Mouse (Mus musculus) forebrain, postnatal 0 days (tissue): Measurements from ENCODE around the gene Fgf2. TPM values are rescaled to one million over a fixed set of nuclear protein-coding genes. Genes with fewer than 3 reads are reported as not detected.

Experiments
- ATAC-seq: fragments of 200-750 bp; cut with Nextera tagmentation; 2 replicates; pipeline ENCODE4 v1.8.0; 2017; ENCODE audit warnings: mild to moderate bottlenecking, moderate library complexity
- DNase-seq: peaks from one replicate; pipeline ENCODE4 v3.0.0-alpha.2; 2015
- H3K27ac ChIP-seq: fragments of 300-500 bp; sonication (generic); 2 replicates; pipeline ENCODE4 v1.5.1; 2014; ENCODE audit warnings: low read depth, mild to moderate bottlenecking, antibody characterized with exemption, low read length, moderate library complexity, mixed read lengths
- H3K27me3 ChIP-seq: fragments of 300-500 bp; sonication (generic); 2 replicates; pipeline ENCODE4 v1.6.1; 2014; ENCODE audit warnings: mild to moderate bottlenecking, low read length, mixed read lengths; ENCODE audit not compliant: insufficient read depth
- H3K36me3 ChIP-seq: fragments of 300-500 bp; sonication (generic); 2 replicates; pipeline ENCODE4 v1.6.1; 2014; ENCODE audit warnings: mild to moderate bottlenecking, moderate library complexity; ENCODE audit not compliant: insufficient read depth
- H3K4me1 ChIP-seq: fragments of 300-500 bp; sonication (generic); 2 replicates; pipeline ENCODE4 v1.6.1; 2014; ENCODE audit warnings: antibody characterized with exemption; ENCODE audit not compliant: insufficient read depth
- H3K4me2 ChIP-seq: fragments of 300-500 bp; sonication (generic); 2 replicates; pipeline ENCODE4 v1.6.1; 2014; ENCODE audit warnings: low read depth, mild to moderate bottlenecking, moderate library complexity
- H3K4me3 ChIP-seq: fragments of 300-500 bp; sonication (generic); 2 replicates; pipeline ENCODE4 v1.5.1; 2014; ENCODE audit warnings: low read depth, low read length, mixed read lengths
- H3K9ac ChIP-seq: fragments of 300-500 bp; sonication (generic); 2 replicates; pipeline ENCODE4 v1.6.1; 2014; ENCODE audit warnings: mild to moderate bottlenecking
- H3K9me3 ChIP-seq: fragments of 300-500 bp; sonication (generic); 2 replicates; pipeline ENCODE4 v1.6.1; 2016; ENCODE audit warnings: low read length
- CTCF ChIP-seq: sonication (generic); IDR thresholded peaks from 2 replicates; pipeline ENCODE4 v1.5.1; 2016; ENCODE audit warnings: antibody characterized with exemption, control low read depth, low read depth
- WGBS: fragments of 180-500 bp; shearing (Covaris S2); extraction: QIAGEN DNeasy Blood & Tissue Kit; methylation state at CpG from one replicate; pipeline ENCODE4 v1.1.7; 2014; 5-methylcytosine and 5-hydroxymethylcytosine counted together
- polyA plus RNA-seq: library from polyadenylated mRNA; unstranded; fragments of >200 nt; fragmentation: Nextera tagmentation; extraction: Ambion mirVana; gene quantifications from 2 replicates; pipeline ENCODE4 v1.2.1, GENCODE M21; 2015
- total RNA-seq: library from RNA; depleted of rRNA; stranded (reverse); fragments of >200 nt; gene quantifications from 2 replicates; pipeline ENCODE4 v1.2.3, GENCODE M21; 2014

The Fgf2 gene
- total and polyA plus RNA-seq, 2 experiments from 2014 or later, result 0.25 to 1.5 TPM

- Histone ChIP-seq H3K4me3 (no peak overlapping the region), H3K4me2 (no peak overlapping the region), H3K27ac (no peak overlapping the region), H3K36me3 (no peaks in the 10 kb centered on the region), H3K9ac (no peak overlapping the region), H3K27me3 (no peaks in the 10 kb centered on the region), H3K9me3 (no peaks in the 10 kb centered on the region), H3K4me1 (no peaks in the 10 kb centered on the region)
- ATAC-seq (no peak), DNase-seq (no peak)
- 64% methylated on average over 6 of the region's 6 CpGs for WGBS
- TF ChIP-seq CTCF, result no peak
Measured at GRCm38 (mm10) chr3:37331999-37332449, 16.1 kb upstream of the Fgf2 start.

- Histone ChIP-seq H3K9me3 (no peaks in the 10 kb centered on the region), H3K4me1 (no peaks in the 10 kb centered on the region), H3K9ac (no peak overlapping the region), H3K4me3 (no peak overlapping the region), H3K27ac (no peak overlapping the region), H3K4me2 (no peak overlapping the region), H3K36me3 (no peaks in the 10 kb centered on the region), H3K27me3 (no peaks in the 10 kb centered on the region)
- ATAC-seq (no peak), DNase-seq (no peak)
- TF ChIP-seq CTCF, result no peak
- 95% methylated on average over 4 of the region's 4 CpGs for WGBS
Measured at GRCm38 (mm10) chr3:37334053-37334452, 14.1 kb upstream of the Fgf2 start.

DNA sequence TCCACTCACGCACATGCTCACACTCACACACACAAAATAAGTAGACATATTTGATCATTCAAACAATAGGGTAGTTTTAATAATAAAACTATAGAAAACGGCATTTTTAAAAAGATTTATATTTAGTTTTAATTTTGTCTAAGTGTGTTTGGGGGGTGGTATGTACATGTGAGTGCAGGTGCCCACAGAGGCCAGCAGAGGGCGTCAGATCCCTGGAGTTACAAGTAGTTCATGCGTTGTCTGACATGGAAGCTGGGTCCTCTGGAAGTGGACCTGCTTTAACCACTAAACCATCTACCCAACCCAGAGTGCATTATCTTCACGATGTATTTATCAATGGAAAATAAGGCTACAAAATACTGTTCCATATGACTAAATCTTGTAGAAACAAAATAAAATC lies 7.0 kb upstream of the Fgf2 start:
- no peak overlapping the region for H3K4me2 ChIP-seq
- H3K9me3 ChIP-seq, result no peaks in the 10 kb centered on the region
- no peak overlapping the region for H3K9ac ChIP-seq
- TF ChIP-seq CTCF, result peak; percentile 23; the same call in 1 of the 2 replicates
- no peak for ATAC-seq
- no peaks in the 10 kb centered on the region for H3K36me3 ChIP-seq
- H3K4me3 ChIP-seq, result no peak overlapping the region
- no peaks in the 10 kb centered on the region for H3K4me1 ChIP-seq
- no peak overlapping the region for H3K27ac ChIP-seq
- DNase-seq, result no peak
- H3K27me3 ChIP-seq, result no peaks in the 10 kb centered on the region
- 67% methylated on average over 5 of the region's 5 CpGs for WGBS

GRCm38 (mm10) chr3:37342811-37343210 lies 5.3 kb upstream of the Fgf2 start:
- 0 out of 2 replicates have a peak, but pooled peaks cover under 1% of the 10 kb centered on the region for H3K4me1 ChIP-seq
- ATAC-seq (no peak), DNase-seq (no peak)
- no peak overlapping the region for H3K4me2 ChIP-seq
- H3K4me3 ChIP-seq, result no peak overlapping the region
- TF ChIP-seq CTCF, result no peak
- no peaks in the 10 kb centered on the region for H3K36me3 ChIP-seq
- WGBS, result 81% methylated on average over 5 of the region's 5 CpGs
- H3K27ac ChIP-seq, result no peak overlapping the region
- no peaks in the 10 kb centered on the region for H3K9me3 ChIP-seq
- H3K27me3 ChIP-seq, result no peaks in the 10 kb centered on the region; the same call in 1 of the 2 replicates
- no peak overlapping the region for H3K9ac ChIP-seq

DNA sequence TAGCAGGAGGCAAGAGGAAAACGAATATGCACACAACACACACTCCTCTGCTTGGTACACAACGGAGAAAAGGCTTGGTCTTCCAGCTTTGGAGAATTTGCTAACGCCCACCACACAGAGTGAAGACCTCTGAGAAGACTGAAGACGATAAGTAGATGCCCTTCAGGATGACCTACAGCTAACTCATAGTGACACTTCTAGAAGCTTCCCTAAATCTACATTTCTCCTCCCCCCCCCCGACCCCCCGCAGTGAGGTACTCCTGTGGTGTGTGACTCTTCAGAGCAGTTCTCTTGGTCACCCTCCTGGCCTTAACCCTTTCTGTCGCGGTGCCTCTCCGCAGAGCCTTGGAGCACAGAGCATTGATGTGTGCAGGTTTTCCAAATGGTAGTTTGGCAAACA lies 475 bp upstream of the Fgf2 start:
- WGBS, result 39% methylated on average over 9 of the region's 9 CpGs
- no peaks in the 10 kb centered on the region for H3K36me3 ChIP-seq
- 0 out of 2 replicates have a peak, but pooled peaks cover 6% of the 10 kb centered on the region for H3K4me1 ChIP-seq
- peaks cover 3% of the 10 kb centered on the region for H3K27me3 ChIP-seq
- H3K9me3 ChIP-seq, result no peaks in the 10 kb centered on the region
- H3K4me2 ChIP-seq, result no peak overlapping the region
- ATAC-seq (no peak), DNase-seq (no peak)
- no peak for TF ChIP-seq CTCF
- H3K27ac ChIP-seq, result no peak overlapping the region
- H3K4me3 ChIP-seq, result no peak overlapping the region
- H3K9ac ChIP-seq, result no peak overlapping the region

GRCm38 (mm10) chr3:37349166-37349548 lies 1.0 kb downstream of the Fgf2 start:
- no peak for TF ChIP-seq CTCF
- Histone ChIP-seq H3K9me3 (no peaks in the 10 kb centered on the region), H3K4me2 (peak overlapping the region; percentile 100), H3K36me3 (no peaks in the 10 kb centered on the region), H3K4me1 (0 out of 2 replicates have a peak, but pooled peaks cover 6% of the 10 kb centered on the region), H3K27me3 (peaks cover 3% of the 10 kb centered on the region), H3K4me3 (peak overlapping the region; percentile 55), H3K9ac (peak overlapping the region; percentile 48), H3K27ac (no peak overlapping the region)
- 15% methylated on average over 8 of the region's 8 CpGs for WGBS
- DNase-seq (no peak), ATAC-seq (peak; percentile 12)

GRCm38 (mm10) chr3:37350386-37350785 lies 2.2 kb downstream of the Fgf2 start:
- no peak overlapping the region for H3K4me2 ChIP-seq
- H3K4me1 ChIP-seq, result 0 out of 2 replicates have a peak, but pooled peaks cover 6% of the 10 kb centered on the region
- no peak overlapping the region for H3K27ac ChIP-seq
- no peak overlapping the region for H3K4me3 ChIP-seq
- no peak overlapping the region for H3K9ac ChIP-seq
- H3K27me3 ChIP-seq, result peaks cover 3% of the 10 kb centered on the region
- 62% methylated on average over 7 of the region's 7 CpGs for WGBS
- no peak for DNase-seq
- no peaks in the 10 kb centered on the region for H3K9me3 ChIP-seq
- H3K36me3 ChIP-seq, result no peaks in the 10 kb centered on the region
- no peak for TF ChIP-seq CTCF
- ATAC-seq, result no peak
